Comparison of ENCODE assay signal across 14 mouse cellular contexts in genomic region chr9:85835521-85836425, GRCm38 (mm10). TPM values are rescaled to one million over a fixed set of nuclear protein-coding genes. Genes with fewer than 3 reads are reported as not detected.
DNase-seq lines count a peak whose midpoint lies in the region; ATAC-seq and TF ChIP-seq lines count a peak whose summit lies in the region.
"Had no signal": no experiment of that assay in that cellular context is flagged by ENCODE, and none has a peak within 500 bp of the region (broad histone marks: within the 10 kb centered on the region; RNA-seq: fewer than 3 reads in every experiment).

No protein-coding gene starts in this region.

- H3K27ac ChIP-seq in hindbrain, embryonic 15.5 days (replicated peaks), result no peak overlapping the region
- H3K27ac ChIP-seq in hindbrain, embryonic 13.5 days, result no peak overlapping the region
- H3K27ac ChIP-seq in midbrain, postnatal 0 days (ENCODE audit: low read depth, low read length), result no peak overlapping the region
- H3K27ac ChIP-seq in midbrain, embryonic 10.5 days (replicated peaks), result no peak overlapping the region
- H3K27ac ChIP-seq in cerebellum, adult 2 months (ENCODE audit: insufficient read depth, low read length), result peak overlapping the region; percentile 20; the same call in 1 of the 2 replicates
- H3K27ac ChIP-seq: neural tube, embryonic 13.5 days had no signal

- ATAC-seq in hindbrain, embryonic 15.5 days (ENCODE audit: low FRiP score, low read depth), result peak; percentile 73
- no peak for ATAC-seq in hindbrain, embryonic 13.5 days (ENCODE audit: low FRiP score)
- ATAC-seq in midbrain, postnatal 0 days (ENCODE audit: low FRiP score), result peak; percentile 62
- ATAC-seq: inflammation-experienced regulatory T-cells, adult 6 months had no signal

- H3K4me2 ChIP-seq in hindbrain, embryonic 15.5 days, result no peak overlapping the region
- no peak overlapping the region for H3K4me2 ChIP-seq in hindbrain, embryonic 13.5 days
- no peak overlapping the region for H3K4me2 ChIP-seq in midbrain, postnatal 0 days (ENCODE audit: low read depth, low read length, poor library complexity, severe bottlenecking)
- H3K4me2 ChIP-seq: neural tube, embryonic 13.5 days had no signal

- TF ChIP-seq CTCF in midbrain, postnatal 0 days (IDR thresholded peaks at IDR 0.05), result no peak; the same call in 1 of the 2 replicates
- peak; percentile 34; the same call in 1 of the 2 replicates for TF ChIP-seq CTCF in cerebellum, adult 2 months (IDR thresholded peaks at IDR 0.05; ENCODE audit: borderline replicate concordance, insufficient read depth, low read depth, low read length)

- WGBS in hindbrain, embryonic 15.5 days, result 69% methylated on average over 17 of the region's 17 CpGs
- WGBS in hindbrain, embryonic 13.5 days, result 80% methylated on average over 17 of the region's 17 CpGs
- 69% methylated on average over 17 of the region's 17 CpGs for WGBS in midbrain, postnatal 0 days
- WGBS in midbrain, embryonic 10.5 days, result 90% methylated on average over 17 of the region's 17 CpGs
- WGBS in cerebellum, adult 2 months, result 7% methylated on average over 17 of the region's 17 CpGs

- H3K27me3 ChIP-seq in hindbrain, embryonic 15.5 days, result peaks cover 7% of the 10 kb centered on the region; the same call in 1 of the 2 replicates
- no peaks in the 10 kb centered on the region for H3K27me3 ChIP-seq in hindbrain, embryonic 13.5 days
- no peaks in the 10 kb centered on the region for H3K27me3 ChIP-seq in midbrain, postnatal 0 days (ENCODE audit: insufficient read depth, low read length)
- H3K27me3 ChIP-seq in midbrain, embryonic 10.5 days (ENCODE audit: low read depth, poor library complexity, severe bottlenecking), result peaks cover 4% of the 10 kb centered on the region; the same call in 1 of the 2 replicates
- no peaks in the 10 kb centered on the region for H3K27me3 ChIP-seq in cerebellum, adult 2 months (ENCODE audit: control insufficient read depth, insufficient read depth, low read length)

- DNase-seq in midbrain, postnatal 0 days (ENCODE audit: low spot score), result peak; percentile 81
- no peak for DNase-seq in midbrain, embryonic 10.5 days (ENCODE audit: low spot score)
- DNase-seq in cerebellum, adult 2 months, result peak; percentile 65 to 84
- no peak for DNase-seq in embryo, embryonic 10.5 days (ENCODE audit: low spot score)
- no peak for DNase-seq in embryo, embryonic 9.5 days (ENCODE audit: extremely low spot score)
- DNase-seq: adrenal gland, postnatal 10 days; liver; lung, adult 2 months; lung, postnatal 4 days had no signal

- no peak overlapping the region for H3K4me3 ChIP-seq in hindbrain, embryonic 15.5 days
- H3K4me3 ChIP-seq in hindbrain, embryonic 13.5 days, result no peak overlapping the region
- no peak overlapping the region for H3K4me3 ChIP-seq in midbrain, postnatal 0 days (ENCODE audit: low read depth, low read length)
- no peak overlapping the region for H3K4me3 ChIP-seq in midbrain, embryonic 10.5 days
- no peak overlapping the region for H3K4me3 ChIP-seq in cerebellum, adult 2 months (replicated peaks; ENCODE audit: insufficient read depth, low read depth, low read length)
- H3K4me3 ChIP-seq: neural tube, embryonic 13.5 days had no signal

- no peaks in the 10 kb centered on the region for H3K36me3 ChIP-seq in hindbrain, embryonic 15.5 days
- H3K36me3 ChIP-seq in hindbrain, embryonic 13.5 days, result no peaks in the 10 kb centered on the region
- H3K36me3 ChIP-seq in midbrain, postnatal 0 days (ENCODE audit: insufficient read depth, low read length), result no peaks in the 10 kb centered on the region
- H3K36me3 ChIP-seq in midbrain, embryonic 10.5 days, result no peaks in the 10 kb centered on the region
- H3K36me3 ChIP-seq: G1E; neural tube, embryonic 13.5 days had no signal

- no peak overlapping the region for H3K9ac ChIP-seq in hindbrain, embryonic 15.5 days
- no peak overlapping the region for H3K9ac ChIP-seq in hindbrain, embryonic 13.5 days
- no peak overlapping the region for H3K9ac ChIP-seq in midbrain, postnatal 0 days (replicated peaks; ENCODE audit: low read length, poor library complexity, severe bottlenecking)
- H3K9ac ChIP-seq: neural tube, embryonic 13.5 days had no signal

- no peak for TF ChIP-seq POLR2A in cerebellum, adult 2 months (IDR thresholded peaks at IDR 0.05; ENCODE audit: borderline replicate concordance, insufficient read depth, low read length)

- no peaks in the 10 kb centered on the region for H3K4me1 ChIP-seq in hindbrain, embryonic 15.5 days (replicated peaks)
- no peaks in the 10 kb centered on the region for H3K4me1 ChIP-seq in hindbrain, embryonic 13.5 days (replicated peaks)
- H3K4me1 ChIP-seq in midbrain, postnatal 0 days (ENCODE audit: insufficient read depth, low read length), result no peaks in the 10 kb centered on the region
- H3K4me1 ChIP-seq in midbrain, embryonic 10.5 days, result peaks cover 7% of the 10 kb centered on the region; the same call in 1 of the 2 replicates
- peaks cover 3% of the 10 kb centered on the region; the same call in 1 of the 2 replicates for H3K4me1 ChIP-seq in cerebellum, adult 2 months (ENCODE audit: control insufficient read depth, insufficient read depth, low read length)
- H3K4me1 ChIP-seq: neural tube, embryonic 13.5 days had no signal

- no peaks in the 10 kb centered on the region for H3K9me3 ChIP-seq in hindbrain, embryonic 15.5 days
- no peaks in the 10 kb centered on the region for H3K9me3 ChIP-seq in hindbrain, embryonic 13.5 days
- H3K9me3 ChIP-seq in midbrain, postnatal 0 days (ENCODE audit: low read length), result no peaks in the 10 kb centered on the region
- H3K9me3 ChIP-seq in midbrain, embryonic 10.5 days (replicated peaks), result no peaks in the 10 kb centered on the region
- H3K9me3 ChIP-seq: G1E; neural tube, embryonic 13.5 days had no signal

RNA-seq across cellular contexts. Expression of gene Tpbg, which starts 6.4 kb away (rescaled TPM):
- polyA plus RNA-seq in hindbrain, embryonic 15.5 days (2015; fragmentation: Nextera tagmentation; extraction: Ambion mirVana), result 19.7 and 23.2 TPM in 2 replicates
- polyA plus RNA-seq in hindbrain, embryonic 13.5 days (2015; fragmentation: Nextera tagmentation; extraction: Ambion mirVana), result 19.2 and 25.9 TPM in 2 replicates
- total RNA-seq in midbrain, postnatal 0 days (2014; rRNA removed), result 34.0 and 36.7 TPM in 2 replicates
- 13.2 and 14.0 TPM in 2 replicates for polyA plus RNA-seq in midbrain, postnatal 0 days (2015; fragmentation: Nextera tagmentation; extraction: Ambion mirVana)
- polyA plus RNA-seq in midbrain, embryonic 10.5 days (2016; fragmentation: Nextera tagmentation; extraction: Ambion mirVana), result 37.6 and 42.0 TPM in 2 replicates
- polyA plus RNA-seq in cerebellum, adult 2 months (2012; rRNA removed), result 10.2 and 15.7 TPM in 2 replicates
- polyA plus RNA-seq: G1E had no signal

Comparison
In these comparisons a context has a peak if more than half of its experiments do, and no peak if none do; other contexts are left out.
1. DNase-seq: peak in midbrain, postnatal 0 days (single experiment) and cerebellum, adult 2 months (2 of 2); none in midbrain, embryonic 10.5 days (single experiment), embryo, embryonic 10.5 days (single experiment) and embryo, embryonic 9.5 days (single experiment).